Mouse (Mus musculus) v-Abl transformed pro-B cells (cell line): Measurements from ENCODE around the gene Mmp1b.
"Not testable (repeated sequence)": the region's sequence is repeated elsewhere in the genome, so short reads cannot be mapped to it uniquely, and the experiment has no call there.

Experiments used
- in situ Hi-C, 2 experiments: fragments of 400-800 bp; cut with MboI; formaldehyde crosslinking; loops; one replicate each; pipeline ENCODE4 v1.15.1; 2025; ENCODE audit not compliant: unreplicated experiment in 2 of 2

Mmp1b gene

GRCm38 (mm10) chr9:7387947-7388346 lies at the start of gene Mmp1b:
Mmp1b (minus strand) TSS chr9:7388047.
- in situ Hi-C loops = no loop called here

DNA sequence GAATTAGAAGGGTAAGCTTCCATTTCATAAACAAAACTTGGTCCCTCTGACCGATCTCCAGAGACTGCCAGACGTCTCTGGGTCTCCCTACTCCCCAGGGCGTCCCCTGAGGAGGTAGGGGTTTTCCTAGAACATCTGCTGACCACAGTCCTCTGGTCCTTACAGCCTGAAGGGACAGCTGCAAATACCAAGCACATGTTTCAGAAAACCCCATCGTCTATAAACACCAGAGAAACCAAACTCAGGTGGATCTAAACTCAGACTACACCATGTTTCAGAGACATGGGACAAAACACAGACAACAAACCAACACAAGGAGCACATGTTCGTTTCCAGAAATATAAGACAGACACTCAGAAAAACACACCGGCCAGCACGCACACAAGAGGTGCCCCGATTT lies 8.7 kb upstream of the Mmp1b start:
- in situ Hi-C loops = not testable (repeated sequence)

GRCm38 (mm10) chr9:7354535-7354934 lies 33.3 kb downstream of the Mmp1b start:
- in situ Hi-C loops = no loop called here

- in situ Hi-C loops = no loop called here
These were observed 42.3 kb downstream of the Mmp1b start for GRCm38 (mm10) chr9:7345513-7345912.

- in situ Hi-C loops = no loop called here
These were observed 43.7 kb downstream of the Mmp1b start, which contains the start of gene Mmp12 for GRCm38 (mm10) chr9:7344107-7344506. Mmp12 (plus strand) TSS chr9:7344381.

DNA sequence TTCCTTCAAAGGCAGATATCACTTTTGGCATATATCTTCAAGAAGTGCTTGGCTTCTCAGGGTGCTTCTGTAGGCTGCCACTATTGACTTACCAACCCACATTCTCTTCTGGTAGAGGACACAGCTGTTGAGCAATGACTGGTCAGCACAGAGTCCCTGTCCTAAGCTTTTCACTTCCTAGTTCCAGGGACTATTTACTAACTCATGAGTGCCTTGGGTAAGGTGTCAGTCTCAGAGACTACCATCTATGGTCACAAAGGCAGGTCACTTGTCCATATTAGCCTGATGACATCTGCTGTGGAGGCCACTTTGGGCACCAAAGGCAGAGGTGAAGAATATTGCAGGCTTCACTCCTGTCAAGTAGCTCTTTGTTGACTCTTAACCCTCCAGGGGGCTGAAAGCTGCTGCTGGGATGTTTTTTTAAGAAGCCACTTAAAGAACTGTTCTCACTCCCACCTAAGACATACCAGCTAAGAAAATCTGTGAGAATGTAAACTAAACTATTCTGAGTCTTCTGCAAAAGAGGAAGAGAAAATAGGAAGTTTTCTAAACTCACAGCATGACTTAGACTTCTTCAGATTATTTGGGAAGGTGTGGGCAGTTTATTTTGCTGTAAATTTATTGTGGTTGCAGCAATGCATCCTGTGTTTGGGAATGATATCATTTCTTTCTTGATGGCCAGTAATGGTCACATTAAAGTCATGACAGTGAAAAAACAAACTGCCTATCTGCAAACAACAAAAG lies 50.9 kb downstream of the Mmp1b start:
- in situ Hi-C loops = loop anchor here in 1 of 2 experiments (5.0 to 10.0 kb wide), 2 partner anchors 115 to 258 kb away; no protein-coding TSS in a partner anchor

DNA sequence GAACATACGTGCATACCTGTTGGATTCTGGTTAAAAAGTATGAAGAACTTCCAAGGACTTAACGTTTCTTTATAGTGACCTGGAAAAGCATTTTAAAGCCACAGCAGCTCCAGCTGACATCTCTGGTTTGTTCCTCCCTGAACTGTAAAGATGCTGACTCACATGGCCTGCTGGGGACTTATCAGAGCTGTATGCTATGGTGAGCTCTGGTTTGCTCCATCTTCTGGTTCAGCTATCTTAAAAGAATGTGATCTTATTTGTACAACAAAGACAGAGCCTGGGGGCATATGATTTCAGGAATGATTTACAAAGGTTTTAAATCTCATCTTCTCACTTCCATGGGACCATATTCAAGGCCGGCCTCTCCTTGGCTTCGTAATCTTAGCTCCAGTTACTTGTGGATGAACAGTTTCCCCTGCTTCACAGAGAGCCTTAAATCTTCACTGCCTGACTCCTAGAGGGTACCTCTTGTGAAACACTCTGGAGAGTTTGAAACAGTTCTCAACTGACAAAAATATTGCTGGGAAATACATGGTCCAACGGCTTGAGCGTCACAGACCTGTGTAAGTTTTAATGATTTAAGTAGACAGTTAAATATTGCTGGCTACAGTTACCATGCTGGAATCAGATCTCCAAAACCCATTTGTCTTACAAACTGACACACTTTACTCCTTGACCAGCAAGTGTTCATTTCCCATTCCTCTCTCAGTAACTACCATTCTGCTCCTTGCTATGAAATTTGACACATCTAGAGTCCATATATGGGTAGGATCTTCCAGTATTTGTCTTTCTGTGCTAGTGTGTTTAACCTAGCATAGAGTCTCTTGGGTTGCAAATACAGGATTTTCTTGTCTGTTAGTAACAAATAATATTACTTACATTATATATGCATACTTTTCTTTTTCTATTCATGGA lies 51.8 kb downstream of the Mmp1b start:
- in situ Hi-C loops = loop anchor here in 1 of 2 experiments (5.0 to 10.0 kb wide), 2 partner anchors 114 to 259 kb away; no protein-coding TSS in a partner anchor

DNA sequence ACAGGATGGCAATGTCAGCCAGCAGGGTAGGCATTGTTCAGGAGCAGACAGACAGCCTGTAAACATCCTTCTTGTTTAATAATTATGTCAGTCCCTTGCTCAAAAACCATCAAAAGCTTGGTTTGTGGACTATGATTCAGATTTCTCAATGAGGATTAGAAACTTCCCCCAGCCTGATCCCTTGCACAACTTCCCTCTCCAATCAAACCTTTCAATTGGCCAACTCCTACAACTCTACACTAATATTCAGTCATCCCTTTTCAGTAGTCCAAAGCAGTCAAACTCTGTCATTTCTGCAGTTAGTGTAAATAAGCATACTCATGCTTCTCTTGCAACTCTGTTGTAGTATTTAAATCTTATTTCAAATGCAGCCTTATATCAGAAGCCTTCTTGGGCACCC lies 56.0 kb downstream of the Mmp1b start:
- in situ Hi-C loops = loop anchor here in 1 of 2 experiments (10.0 kb wide), 1 partner anchor 263 kb away; no protein-coding TSS in a partner anchor
